ENCODE assay signal across 8 mouse cellular contexts in genomic region chr14:26639251-26639650, GRCm38 (mm10). TPM values are rescaled to one million over a fixed set of nuclear protein-coding genes. Genes with fewer than 3 reads are reported as not detected.
DNase-seq lines count a peak whose midpoint lies in the region; ATAC-seq lines count a peak whose summit lies in the region.

No protein-coding gene starts in this region.

- H3K4me2 ChIP-seq in neural tube, embryonic 11.5 days (ENCODE audit: low read depth), result peak overlapping the region; percentile 52
- H3K4me2 ChIP-seq in embryonic facial prominence, embryonic 11.5 days (ENCODE audit: low read depth, low read length), result peak overlapping the region; percentile 55
- H3K4me2 ChIP-seq in hindbrain, embryonic 16.5 days (ENCODE audit: low read length), result peak overlapping the region; percentile 62
- peak overlapping the region; percentile 89 for H3K4me2 ChIP-seq in midbrain, embryonic 14.5 days (ENCODE audit: low read length)

- WGBS in neural tube, embryonic 11.5 days, result 6% methylated on average over 11 of the region's 11 CpGs
- WGBS in embryonic facial prominence, embryonic 11.5 days, result 12% methylated on average over 11 of the region's 11 CpGs
- WGBS in hindbrain, embryonic 16.5 days, result 2% methylated on average over 11 of the region's 11 CpGs
- WGBS in midbrain, embryonic 14.5 days, result 2% methylated on average over 11 of the region's 11 CpGs

- peak; percentile 15 for DNase-seq in neural tube, embryonic 11.5 days (ENCODE audit: low spot score)
- DNase-seq in neural tube, embryonic 10.5 days (ENCODE audit: extremely low spot score, low spot score), result no peak
- DNase-seq in embryonic facial prominence, embryonic 11.5 days (ENCODE audit: low spot score), result peak; percentile 14
- peak; percentile 25 for DNase-seq in midbrain, embryonic 14.5 days
- no peak for DNase-seq in right cerebral cortex, postnatal 25 days
- DNase-seq in left cerebral cortex, adult 9 months (ENCODE audit: low spot score in 2 of 2), result no peak
- DNase-seq in spleen, postnatal 14 days (ENCODE audit: low spot score in 2 of 2), result no peak

- H3K36me3 ChIP-seq in neural tube, embryonic 11.5 days (ENCODE audit: control insufficient read depth, insufficient read depth, low read length), result no peaks in the 10 kb centered on the region
- no peaks in the 10 kb centered on the region for H3K36me3 ChIP-seq in embryonic facial prominence, embryonic 11.5 days (replicated peaks; ENCODE audit: control insufficient read depth, insufficient read depth, low read depth, low read length)
- no peaks in the 10 kb centered on the region for H3K36me3 ChIP-seq in hindbrain, embryonic 16.5 days (ENCODE audit: control insufficient read depth, insufficient read depth, low read length)
- H3K36me3 ChIP-seq in midbrain, embryonic 14.5 days (ENCODE audit: control insufficient read depth, insufficient read depth, low read length), result no peaks in the 10 kb centered on the region

- no peaks in the 10 kb centered on the region for H3K27me3 ChIP-seq in neural tube, embryonic 11.5 days (ENCODE audit: control insufficient read depth, insufficient read depth, low read length)
- H3K27me3 ChIP-seq in embryonic facial prominence, embryonic 11.5 days (ENCODE audit: control insufficient read depth, insufficient read depth, low read length), result no peaks in the 10 kb centered on the region
- no peaks in the 10 kb centered on the region for H3K27me3 ChIP-seq in hindbrain, embryonic 16.5 days (replicated peaks; ENCODE audit: control insufficient read depth, insufficient read depth, low read length)
- H3K27me3 ChIP-seq in midbrain, embryonic 14.5 days (ENCODE audit: control insufficient read depth, insufficient read depth, low read length), result no peaks in the 10 kb centered on the region

- no peak overlapping the region; the same call in 1 of the 2 replicates for H3K27ac ChIP-seq in neural tube, embryonic 11.5 days (ENCODE audit: low read depth, low read length)
- H3K27ac ChIP-seq in embryonic facial prominence, embryonic 11.5 days (replicated peaks; ENCODE audit: low read depth, low read length), result no peak overlapping the region
- H3K27ac ChIP-seq in hindbrain, embryonic 16.5 days (ENCODE audit: low read depth, low read length), result no peak overlapping the region
- 0 out of 2 replicates have a peak overlapping the region, but pooled peaks have one; percentile 20 for H3K27ac ChIP-seq in midbrain, embryonic 14.5 days (replicated peaks; ENCODE audit: low read depth, low read length)

- ATAC-seq in neural tube, embryonic 11.5 days (ENCODE audit: insufficient read depth, low FRiP score, low TSS enrichment), result no peak
- ATAC-seq in embryonic facial prominence, embryonic 11.5 days (replicated peaks; ENCODE audit: insufficient number of reproducible peaks, low FRiP score, low TSS enrichment, low read depth), result no peak
- ATAC-seq in hindbrain, embryonic 16.5 days, result no peak
- no peak for ATAC-seq in midbrain, embryonic 14.5 days (ENCODE audit: low FRiP score, low TSS enrichment)

- no peaks in the 10 kb centered on the region for H3K9me3 ChIP-seq in neural tube, embryonic 11.5 days (ENCODE audit: control insufficient read depth, low read length)
- H3K9me3 ChIP-seq in embryonic facial prominence, embryonic 11.5 days (replicated peaks; ENCODE audit: control insufficient read depth, low read length), result no peaks in the 10 kb centered on the region
- H3K9me3 ChIP-seq in hindbrain, embryonic 16.5 days (ENCODE audit: control insufficient read depth, low read length), result no peaks in the 10 kb centered on the region
- no peaks in the 10 kb centered on the region for H3K9me3 ChIP-seq in midbrain, embryonic 14.5 days (ENCODE audit: control insufficient read depth, low read length)

- H3K9ac ChIP-seq in neural tube, embryonic 11.5 days (ENCODE audit: low read length), result peak overlapping the region; percentile 78; the same call in 1 of the 2 replicates
- H3K9ac ChIP-seq in embryonic facial prominence, embryonic 11.5 days (replicated peaks; ENCODE audit: low read length), result peak overlapping the region; percentile 94
- H3K9ac ChIP-seq in hindbrain, embryonic 16.5 days (ENCODE audit: low read depth, low read length), result peak overlapping the region; percentile 95
- peak overlapping the region; percentile 89 for H3K9ac ChIP-seq in midbrain, embryonic 14.5 days (replicated peaks; ENCODE audit: low read length)

- H3K4me3 ChIP-seq in neural tube, embryonic 11.5 days (ENCODE audit: low read depth, low read length), result peak overlapping the region; percentile 73
- peak overlapping the region; percentile 95 for H3K4me3 ChIP-seq in embryonic facial prominence, embryonic 11.5 days (ENCODE audit: low read depth, low read length)
- H3K4me3 ChIP-seq in hindbrain, embryonic 16.5 days (ENCODE audit: low read length), result peak overlapping the region; percentile 90
- H3K4me3 ChIP-seq in midbrain, embryonic 14.5 days (replicated peaks; ENCODE audit: low read depth, low read length), result peak overlapping the region; percentile 91

- H3K4me1 ChIP-seq in neural tube, embryonic 11.5 days (ENCODE audit: control insufficient read depth, insufficient read depth, low read length), result peaks cover 6% of the 10 kb centered on the region; the same call in 1 of the 2 replicates
- no peaks in the 10 kb centered on the region for H3K4me1 ChIP-seq in embryonic facial prominence, embryonic 11.5 days (ENCODE audit: control insufficient read depth, insufficient read depth, low read length)
- H3K4me1 ChIP-seq in hindbrain, embryonic 16.5 days (ENCODE audit: control insufficient read depth, insufficient read depth, low read depth, low read length), result peaks cover 17% of the 10 kb centered on the region
- H3K4me1 ChIP-seq in midbrain, embryonic 14.5 days (ENCODE audit: control insufficient read depth, insufficient read depth, low read length), result peaks cover 22% of the 10 kb centered on the region

RNA-seq across cellular contexts. Expression of gene Arf4, which starts 1.4 kb away (rescaled TPM):
- 629 and 640 TPM in 2 replicates for polyA plus RNA-seq in neural tube, embryonic 11.5 days (2014; fragmentation: Nextera tagmentation; extraction: Ambion mirVana)
- 611 and 662 TPM in 2 replicates for polyA plus RNA-seq in embryonic facial prominence, embryonic 11.5 days (2014; fragmentation: Nextera tagmentation; extraction: Ambion mirVana)
- 507 and 523 TPM in 2 replicates for polyA plus RNA-seq in hindbrain, embryonic 16.5 days (2015; fragmentation: Nextera tagmentation; extraction: Ambion mirVana)
- polyA plus RNA-seq in midbrain, embryonic 14.5 days (2014; fragmentation: Nextera tagmentation; extraction: Ambion mirVana), result 544 and 580 TPM in 2 replicates

RNA-seq across cellular contexts. Expression of gene Pde12, which starts 30.4 kb away (rescaled TPM):
- 13.3 and 14.9 TPM in 2 replicates for polyA plus RNA-seq in neural tube, embryonic 11.5 days (2014; fragmentation: Nextera tagmentation; extraction: Ambion mirVana)
- 12.4 and 13.4 TPM in 2 replicates for polyA plus RNA-seq in embryonic facial prominence, embryonic 11.5 days (2014; fragmentation: Nextera tagmentation; extraction: Ambion mirVana)
- 9.9 and 11.1 TPM in 2 replicates for polyA plus RNA-seq in hindbrain, embryonic 16.5 days (2015; fragmentation: Nextera tagmentation; extraction: Ambion mirVana)
- polyA plus RNA-seq in midbrain, embryonic 14.5 days (2014; fragmentation: Nextera tagmentation; extraction: Ambion mirVana), result 14.6 and 15.6 TPM in 2 replicates

RNA-seq across cellular contexts. Expression of gene Dnah12, which starts 53.8 kb away (rescaled TPM):
- 0.01 TPM in 2 replicates for polyA plus RNA-seq in neural tube, embryonic 11.5 days (2014; fragmentation: Nextera tagmentation; extraction: Ambion mirVana)
- 0.04 TPM in 1 of 2 replicates, not detected in the other for polyA plus RNA-seq in embryonic facial prominence, embryonic 11.5 days (2014; fragmentation: Nextera tagmentation; extraction: Ambion mirVana)
- 0.06 and 0.10 TPM in 2 replicates for polyA plus RNA-seq in hindbrain, embryonic 16.5 days (2015; fragmentation: Nextera tagmentation; extraction: Ambion mirVana)
- 0.04 and 0.12 TPM in 2 replicates for polyA plus RNA-seq in midbrain, embryonic 14.5 days (2014; fragmentation: Nextera tagmentation; extraction: Ambion mirVana)

Comparison
In these comparisons a context has a peak if more than half of its experiments do, and no peak if none do; other contexts are left out.
1. DNase-seq: peak in neural tube, embryonic 11.5 days (single experiment), embryonic facial prominence, embryonic 11.5 days (single experiment) and midbrain, embryonic 14.5 days (single experiment); none in neural tube, embryonic 10.5 days (single experiment), right cerebral cortex, postnatal 25 days (single experiment), left cerebral cortex, adult 9 months (0 of 2) and spleen, postnatal 14 days (0 of 2).
2. Peak in every context shown above with its lines, with median percentiles within 50 percentile points of each other: H3K4me2 ChIP-seq, H3K4me3 ChIP-seq and H3K9ac ChIP-seq.